Mouse (Mus musculus): ENCODE data around the gene Rps6ka2.
"Not testable (repeated sequence)": the region's sequence is repeated elsewhere in the genome, so short reads cannot be mapped to it uniquely, and the experiment has no call there.

Gene Rps6ka2

GRCm38 (mm10) chr17:7267843-7268242, 97.9 kb downstream of the Rps6ka2 start:
- in situ Hi-C loops (cut with MseI, MboI): loop anchor here in 1 of 2 experiments (25.0 kb wide), 1 partner anchor 919 kb away; no protein-coding TSS in a partner anchor

GRCm38 (mm10) chr17:7269151-7269806, 99.4 kb downstream of the Rps6ka2 start:
- in situ Hi-C loops (cut with MseI, MboI): loop anchor here in 1 of 2 experiments (25.0 kb wide), 1 partner anchor 918 kb away; no protein-coding TSS in a partner anchor

GRCm38 (mm10) chr17:7270506-7270905, 100.6 kb downstream of the Rps6ka2 start:
- in situ Hi-C loops (cut with MseI, MboI): loop anchor here in 1 of 2 experiments (25.0 kb wide), 1 partner anchor 917 kb away; no protein-coding TSS in a partner anchor

GRCm38 (mm10) chr17:7271522-7272134, 101.7 kb downstream of the Rps6ka2 start:
- in situ Hi-C loops (cut with MseI, MboI): loop anchor here in 1 of 2 experiments (25.0 kb wide), 1 partner anchor 916 kb away; no protein-coding TSS in a partner anchor

- in situ Hi-C loops (cut with MseI, MboI): loop anchor here in 1 of 2 experiments (25.0 kb wide), 1 partner anchor 914 kb away; no protein-coding TSS in a partner anchor
These were observed 103.1 kb downstream of the Rps6ka2 start for GRCm38 (mm10) chr17:7273054-7273453.

GRCm38 (mm10) chr17:7273785-7274184, 103.9 kb downstream of the Rps6ka2 start:
- in situ Hi-C loops (cut with MseI, MboI): loop anchor here in 1 of 2 experiments (25.0 kb wide), 1 partner anchor 914 kb away; no protein-coding TSS in a partner anchor

GRCm38 (mm10) chr17:7278702-7279242, 108.9 kb downstream of the Rps6ka2 start:
- in situ Hi-C loops (cut with MseI, MboI): no loop called here

- in situ Hi-C loops (cut with MseI, MboI): no loop called here
These were observed 109.3 kb downstream of the Rps6ka2 start for GRCm38 (mm10) chr17:7279251-7279650.

DNA sequence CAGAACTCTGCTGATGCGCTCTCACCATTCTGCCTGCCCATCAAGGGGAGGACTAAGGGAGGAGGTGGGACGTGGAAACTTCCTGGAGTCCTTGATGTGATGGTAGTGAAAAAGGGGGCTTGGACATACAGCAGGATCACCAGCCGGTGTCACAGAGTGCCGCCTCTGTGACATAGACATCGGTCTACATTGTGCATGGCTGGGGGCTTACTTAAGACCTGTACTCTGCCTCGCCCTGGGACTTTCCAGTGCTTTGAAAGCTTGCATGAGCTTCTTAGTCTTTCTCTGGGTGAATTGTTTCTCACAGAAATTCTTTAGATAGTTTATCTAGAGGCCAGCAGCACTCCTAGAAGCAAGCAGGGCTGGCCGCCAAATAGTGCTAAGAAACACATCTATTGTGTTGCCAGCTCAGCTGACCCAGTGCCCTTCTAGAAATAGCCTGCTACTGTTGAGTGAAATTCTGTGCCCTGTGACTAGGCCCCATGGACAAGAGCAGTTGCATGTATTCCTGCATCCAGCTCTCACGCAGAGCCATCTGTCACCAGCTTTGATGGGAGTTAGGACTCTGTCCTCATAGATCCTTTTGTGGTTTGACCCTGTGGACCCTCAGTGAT, 114.5 kb downstream of the Rps6ka2 start:
- in situ Hi-C loops (cut with MseI, MboI): no loop called here

DNA sequence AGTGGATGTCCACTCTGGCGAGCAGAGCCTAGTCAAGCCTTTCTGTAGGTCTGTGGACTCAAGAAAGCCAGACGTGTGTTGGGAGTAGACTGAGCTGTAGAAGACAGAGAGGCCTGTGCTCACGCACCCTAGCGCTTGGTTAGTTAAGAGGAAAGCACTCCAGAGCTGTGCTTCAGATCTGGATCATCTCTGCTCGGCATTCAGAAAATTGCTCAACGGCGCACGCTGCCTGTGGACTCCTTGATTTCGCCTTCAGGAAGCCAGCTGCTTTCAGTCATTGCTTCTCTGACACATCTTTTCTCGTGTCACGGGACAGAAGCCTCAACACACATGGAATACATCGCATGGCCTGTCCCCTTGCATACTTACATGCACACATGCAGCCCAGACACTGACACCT, 115.4 kb downstream of the Rps6ka2 start:
- in situ Hi-C loops (cut with MseI, MboI): no loop called here

DNA sequence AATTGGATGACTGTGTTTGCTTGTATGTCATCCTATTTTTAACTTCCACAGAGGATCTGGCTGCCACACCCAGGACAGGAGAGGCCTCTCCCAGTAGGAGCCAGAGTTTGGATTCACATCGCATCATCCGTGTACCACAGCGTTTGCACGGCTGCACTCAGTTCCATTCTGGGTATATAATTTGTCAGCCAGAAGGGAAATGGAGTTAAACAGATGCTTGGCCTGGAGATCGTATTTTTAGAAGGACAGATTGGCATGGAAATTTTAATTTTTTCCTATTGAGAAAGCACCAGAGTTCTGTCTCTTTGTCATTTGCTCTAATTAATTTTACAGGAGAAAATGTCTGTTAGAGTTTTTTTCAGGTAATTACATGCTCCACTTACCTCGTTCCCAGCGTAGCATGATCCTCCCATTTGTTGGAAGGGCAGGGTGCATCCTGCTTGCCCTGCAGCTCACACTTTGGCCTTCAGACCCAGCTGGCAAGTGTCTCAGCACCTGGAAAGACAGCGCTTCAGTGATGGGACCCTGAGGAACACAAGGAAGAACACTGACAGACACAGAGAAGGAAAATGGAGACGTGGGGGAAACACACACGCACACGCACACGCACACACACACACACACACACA, 116.6 kb downstream of the Rps6ka2 start:
- in situ Hi-C loops (cut with MseI, MboI): no loop called here

DNA sequence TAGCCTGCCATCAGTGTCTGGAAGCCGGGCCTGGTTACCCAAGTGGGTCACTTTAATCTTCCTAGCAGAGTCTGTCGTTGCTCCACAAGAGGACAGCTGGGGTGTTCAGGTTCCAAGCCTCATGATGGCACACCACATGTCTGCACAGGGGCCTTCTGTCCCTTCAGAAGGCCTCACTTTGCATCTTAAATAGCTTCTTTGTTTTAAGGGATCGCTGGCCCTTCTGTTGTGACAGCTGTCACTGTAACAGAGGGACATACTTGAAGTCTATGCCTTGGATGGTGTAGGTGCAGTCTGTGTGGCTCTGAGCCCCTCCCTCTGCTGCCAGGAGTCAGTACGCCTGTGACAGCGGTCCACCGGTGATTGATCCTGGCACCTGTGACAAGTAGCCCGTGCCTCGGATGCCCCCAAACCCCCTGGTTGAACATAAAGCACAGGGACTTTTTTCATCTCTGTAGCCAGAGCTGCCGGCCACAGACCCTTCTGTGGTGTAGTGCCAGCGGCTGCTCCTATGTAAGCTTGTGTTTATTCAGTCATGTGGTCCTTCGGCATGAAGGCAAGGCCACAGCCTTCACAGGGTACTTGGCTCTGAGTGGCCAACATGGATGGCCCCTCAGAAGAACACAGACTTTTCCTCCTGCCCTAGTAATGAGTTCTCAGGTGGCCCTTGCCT, 122.2 kb downstream of the Rps6ka2 start:
- in situ Hi-C loops (cut with MseI, MboI): no loop called here

DNA sequence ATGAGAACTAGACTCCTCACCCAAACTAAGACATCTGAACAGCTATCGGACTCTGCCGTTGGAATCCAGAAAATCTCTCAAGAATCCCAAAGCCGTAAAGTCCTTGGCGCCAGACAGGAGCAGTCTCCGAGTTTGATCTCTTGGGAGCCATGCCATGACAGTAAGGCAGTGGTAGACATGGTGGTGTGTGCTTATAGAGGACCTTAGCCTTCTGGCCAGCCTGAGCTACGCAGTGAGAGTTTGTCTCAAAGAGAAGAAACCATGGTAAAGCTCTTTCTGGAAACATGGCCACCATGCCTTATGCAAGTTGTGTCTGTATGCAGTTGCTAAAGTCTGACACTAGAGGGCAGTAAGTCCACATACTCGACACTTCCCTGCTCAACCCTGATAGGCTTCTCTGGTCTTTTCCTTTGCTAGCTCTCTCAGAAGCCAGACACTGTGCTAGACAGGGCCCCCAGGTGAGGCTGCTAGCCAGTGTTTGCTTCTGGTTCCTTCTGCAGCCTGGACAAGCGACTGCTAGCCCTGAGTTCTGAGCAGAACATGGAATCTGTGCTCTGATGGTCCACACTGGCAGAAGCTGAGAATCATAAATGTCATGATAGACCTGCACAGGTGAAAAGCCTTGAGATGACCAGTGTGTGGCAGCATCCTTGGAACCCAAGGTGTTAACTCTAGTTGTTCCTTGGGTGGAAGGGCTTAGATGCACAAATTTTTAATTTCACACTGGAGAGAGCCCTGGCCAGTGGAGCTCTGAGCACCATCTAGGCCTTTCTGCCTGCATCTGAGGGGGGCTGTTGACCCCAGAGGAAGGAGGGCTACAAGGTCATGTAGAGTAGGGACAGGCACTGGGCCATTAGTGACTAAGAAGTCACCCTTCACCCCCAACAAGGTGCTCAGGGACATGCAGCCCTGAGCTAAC, 136.6 kb downstream of the Rps6ka2 start:
- in situ Hi-C loops (cut with MseI, MboI): not testable (repeated sequence)

- in situ Hi-C loops (cut with MseI, MboI): not testable (repeated sequence)
These were observed 145.9 kb downstream of the Rps6ka2 start for GRCm38 (mm10) chr17:7315693-7316382.

- in situ Hi-C loops (cut with MseI, MboI): not testable (repeated sequence)
These were observed 149.9 kb downstream of the Rps6ka2 start for GRCm38 (mm10) chr17:7319789-7320188.

GRCm38 (mm10) chr17:7324346-7324745, 154.4 kb downstream of the Rps6ka2 start, which contains the start of gene Tcp10a:
Tcp10a (plus strand) TSS chr17:7324646.
- in situ Hi-C loops (cut with MseI, MboI): not testable (repeated sequence)

GRCm38 (mm10) chr17:7326415-7326814, 156.5 kb downstream of the Rps6ka2 start:
- in situ Hi-C loops (cut with MseI, MboI): not testable (repeated sequence)

- in situ Hi-C loops (cut with MseI, MboI): not testable (repeated sequence)
These were observed 162.8 kb downstream of the Rps6ka2 start for GRCm38 (mm10) chr17:7332745-7333144.

- in situ Hi-C loops (cut with MseI, MboI): not testable (repeated sequence)
These were observed 167.5 kb downstream of the Rps6ka2 start for GRCm38 (mm10) chr17:7337381-7337780.

All from mouse trophoblast stem cell (cell line).